Mouse (Mus musculus) heart, embryonic 14.5 days (tissue): ENCODE measurements around the gene Gpd1l. TPM values are rescaled to one million over a fixed set of nuclear protein-coding genes. Genes with fewer than 3 reads are reported as not detected.
A peak's percentile ranks its signal among the peaks of the same experiment; 100 is the strongest.

Source experiments
- ATAC-seq: fragments of 200-750 bp; cut with Nextera tagmentation; 2 replicates; pipeline ENCODE4 v1.8.0; 2017; ENCODE audit warnings: low read depth, moderate TSS enrichment; ENCODE audit not compliant: insufficient number of reproducible peaks, insufficient read depth, low FRiP score
- H3K27ac ChIP-seq, 2 experiments: fragments of 200-500 bp in 1 of 2; fragments of 300-500 bp in 1 of 2; sonication (generic) in 1 of 2; replicated peaks in 1 of 2; 2 replicates each; pipeline ENCODE4 v1.5.1; 2012 to 2014; ENCODE audit warnings: low read depth in 2 of 2, low read length in 2 of 2, control low read depth in 1 of 2, mild to moderate bottlenecking in 1 of 2, mixed read lengths in 1 of 2; ENCODE audit not compliant: control insufficient read depth in 1 of 2, insufficient read depth in 1 of 2
- H3K27me3 ChIP-seq: fragments of 300-500 bp; sonication (generic); 2 replicates; pipeline ENCODE4 v1.6.1; 2014; ENCODE audit warnings: mild to moderate bottlenecking, low read length, control low read depth; ENCODE audit not compliant: control insufficient read depth, insufficient read depth
- H3K36me3 ChIP-seq: fragments of 300-500 bp; sonication (generic); 2 replicates; pipeline ENCODE4 v1.6.1; 2014; ENCODE audit warnings: mild to moderate bottlenecking, control low read depth, low read length, mixed read lengths; ENCODE audit not compliant: control insufficient read depth, insufficient read depth
- H3K4me1 ChIP-seq, 2 experiments: fragments of 200-500 bp in 1 of 2; fragments of 300-500 bp in 1 of 2; sonication (generic) in 1 of 2; 2 replicates each; pipeline ENCODE4 v1.6.1; 2012 to 2014; ENCODE audit warnings: low read length in 2 of 2, control low read depth in 1 of 2, mixed read lengths in 1 of 2; ENCODE audit not compliant: control insufficient read depth in 2 of 2, insufficient read depth in 2 of 2
- H3K4me2 ChIP-seq: fragments of 300-500 bp; sonication (generic); 2 replicates; pipeline ENCODE4 v1.6.1; 2014; ENCODE audit warnings: mild to moderate bottlenecking, low read length
- H3K4me3 ChIP-seq, 2 experiments: fragments of 200-500 bp in 1 of 2; fragments of 300-500 bp in 1 of 2; sonication (generic) in 1 of 2; 2 replicates each; pipeline ENCODE4 v1.5.1; 2012 to 2014; ENCODE audit warnings: low read length in 2 of 2, mild to moderate bottlenecking in 2 of 2, control low read depth in 1 of 2, low read depth in 1 of 2, moderate library complexity in 1 of 2; ENCODE audit not compliant: control insufficient read depth in 1 of 2, insufficient read depth in 1 of 2
- H3K9ac ChIP-seq: fragments of 300-500 bp; sonication (generic); 2 replicates; pipeline ENCODE4 v1.6.1; 2014; ENCODE audit warnings: mild to moderate bottlenecking, low read length
- H3K9me3 ChIP-seq: fragments of 300-500 bp; sonication (generic); 2 replicates; pipeline ENCODE4 v1.6.1; 2016; ENCODE audit warnings: low read length, control low read depth; ENCODE audit not compliant: control insufficient read depth
- WGBS: fragments of 180-500 bp; shearing (Covaris S2); extraction: QIAGEN DNeasy Blood & Tissue Kit; methylation state at CpG from one replicate; pipeline ENCODE4 v1.1.7; 2014; 5-methylcytosine and 5-hydroxymethylcytosine counted together
- polyA plus RNA-seq: library from polyadenylated mRNA; unstranded; fragments of >200 nt; fragmentation: Nextera tagmentation; extraction: Ambion mirVana; gene quantifications from 2 replicates; pipeline ENCODE4 v1.2.1, GENCODE M21; 2014

Gene Gpd1l
- polyA plus RNA-seq, 1 experiment from 2014 or later: 14.6 TPM

DNA sequence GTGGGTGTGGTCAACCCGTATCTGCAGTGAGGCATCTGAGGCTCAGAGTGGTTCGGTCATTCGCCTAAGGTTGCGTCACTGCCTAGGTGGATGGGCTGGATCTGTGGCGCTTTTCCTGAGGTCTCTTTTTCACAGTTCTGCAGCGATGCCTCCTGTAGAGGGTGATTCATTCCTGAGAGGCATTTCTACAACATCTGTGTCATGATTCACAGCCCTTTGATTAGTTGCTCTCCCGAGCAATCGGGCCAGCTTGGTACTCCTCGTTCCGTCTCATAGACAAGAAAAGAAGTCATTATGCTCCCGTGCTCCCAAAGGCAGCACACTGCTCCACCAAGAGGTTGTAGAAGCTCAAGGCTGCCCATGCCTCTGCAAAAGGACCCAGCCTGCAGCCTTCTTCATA is 78.5 kb downstream of the Gpd1l start:
- no peaks in the 10 kb centered on the region for H3K9me3 ChIP-seq
- ATAC-seq: no peak
- H3K4me2 ChIP-seq: no peak overlapping the region
- no peaks in the 10 kb centered on the region for H3K36me3 ChIP-seq
- 51% methylated on average over 11 of the region's 11 CpGs for WGBS
- H3K27ac ChIP-seq: no peak overlapping the region
- no peaks in the 10 kb centered on the region for H3K4me1 ChIP-seq
- no peak overlapping the region for H3K9ac ChIP-seq
- no peak overlapping the region for H3K4me3 ChIP-seq
- no peaks in the 10 kb centered on the region; the same call in 1 of the 2 replicates for H3K27me3 ChIP-seq

DNA sequence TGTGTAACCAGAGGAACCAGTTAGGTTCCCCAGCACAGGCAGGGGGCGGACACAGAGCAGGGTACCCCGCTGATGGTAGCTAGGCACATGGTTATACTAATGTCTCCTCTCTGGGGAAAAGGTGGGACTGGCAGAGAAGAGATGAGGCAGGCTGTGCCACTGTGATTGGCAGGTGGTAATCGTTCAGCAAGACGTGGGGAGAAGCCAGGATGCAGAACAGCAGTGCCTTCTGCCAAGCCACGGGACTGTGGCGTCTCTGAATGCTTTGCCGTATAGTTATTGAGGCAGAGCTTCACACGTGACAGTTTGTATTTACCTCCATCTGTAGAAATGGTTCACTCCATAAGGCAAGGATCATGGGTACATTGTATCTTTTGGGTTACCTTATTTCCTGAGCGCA is 79.1 kb downstream of the Gpd1l start:
- Histone ChIP-seq H3K9me3 (no peaks in the 10 kb centered on the region), H3K36me3 (no peaks in the 10 kb centered on the region), H3K4me2 (no peak overlapping the region), H3K4me3 (no peak overlapping the region), H3K27ac (no peak overlapping the region), H3K4me1 (no peaks in the 10 kb centered on the region), H3K9ac (no peak overlapping the region), H3K27me3 (no peaks in the 10 kb centered on the region; the same call in 1 of the 2 replicates)
- ATAC-seq: no peak
- WGBS: 63% methylated on average over 9 of the region's 9 CpGs

DNA sequence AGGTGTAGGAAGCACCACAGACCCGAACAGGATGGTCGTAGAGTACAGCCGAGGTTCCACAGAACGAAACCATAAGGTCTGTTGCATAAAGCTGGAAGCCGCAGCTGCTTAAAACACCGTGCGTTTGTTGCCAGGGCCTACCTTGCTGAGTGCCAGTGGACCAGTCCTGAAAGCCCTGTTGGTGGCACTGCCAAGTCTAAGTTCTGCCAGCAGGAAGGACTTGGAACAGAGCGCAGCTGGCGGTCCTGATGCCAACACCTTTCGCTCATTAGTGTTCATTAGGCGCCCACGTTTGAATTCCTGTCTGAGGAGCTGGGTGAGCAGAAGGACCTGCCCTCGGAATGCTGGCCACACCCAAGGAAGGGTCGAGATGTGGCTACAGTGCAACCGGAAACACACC is 80.5 kb downstream of the Gpd1l start:
- Histone ChIP-seq H3K4me3 (no peak overlapping the region), H3K27me3 (no peaks in the 10 kb centered on the region; the same call in 1 of the 2 replicates), H3K9ac (no peak overlapping the region), H3K4me1 (no peaks in the 10 kb centered on the region), H3K36me3 (no peaks in the 10 kb centered on the region), H3K9me3 (no peaks in the 10 kb centered on the region), H3K27ac (no peak overlapping the region), H3K4me2 (no peak overlapping the region)
- ATAC-seq: no peak
- WGBS: 87% methylated on average over 15 of the region's 15 CpGs

DNA sequence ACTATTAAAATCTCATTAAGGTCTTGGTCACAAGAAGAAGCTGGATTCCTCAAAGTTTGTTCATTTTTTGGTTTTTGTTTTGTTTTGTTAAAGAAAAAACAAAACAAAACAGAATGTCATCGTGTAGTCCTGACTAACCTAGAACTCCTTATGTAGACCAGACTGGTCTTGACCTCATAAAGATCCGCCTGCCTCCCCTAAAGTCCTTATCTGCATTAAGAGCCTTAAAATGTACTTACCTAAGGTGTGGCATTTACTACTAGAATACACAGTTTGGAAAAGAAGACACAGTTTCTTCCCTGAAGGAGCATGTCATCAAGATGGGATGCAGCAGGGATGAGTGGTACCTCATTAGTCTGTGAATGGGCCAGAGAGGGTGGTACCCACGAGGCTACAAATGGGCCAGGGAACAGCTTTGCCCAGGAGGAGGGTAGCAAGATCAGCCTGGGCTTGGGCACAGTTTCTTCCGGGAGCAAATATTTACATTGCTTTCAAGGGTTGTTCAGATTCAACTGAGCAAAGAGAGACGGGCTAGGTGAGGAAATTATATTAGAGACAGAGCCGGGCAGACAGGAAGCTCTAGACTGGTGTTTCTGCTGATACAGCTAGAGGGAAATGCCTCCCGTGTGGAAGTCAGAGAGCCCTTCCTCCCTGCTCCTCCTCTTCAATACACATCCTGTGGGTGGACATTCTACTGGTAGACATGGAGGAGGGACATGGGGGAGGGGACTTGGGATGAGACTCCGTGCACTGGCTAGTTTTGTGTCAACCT is 82.2 kb downstream of the Gpd1l start:
- Histone ChIP-seq H3K27ac (no peak overlapping the region), H3K9me3 (no peaks in the 10 kb centered on the region), H3K9ac (no peak overlapping the region), H3K4me3 (no peak overlapping the region), H3K4me1 (no peaks in the 10 kb centered on the region), H3K4me2 (no peak overlapping the region), H3K27me3 (no peaks in the 10 kb centered on the region; the same call in 1 of the 2 replicates), H3K36me3 (no peaks in the 10 kb centered on the region)
- 54% methylated on average over 8 of the region's 8 CpGs for WGBS
- peak; percentile 47; the same call in 1 of the 2 replicates for ATAC-seq

Other genes starting within 250 kb of the Gpd1l start
- 80.1 and 82.5 TPM in 2 replicates for gene Dync1li1, start 245.2 kb downstream of the Gpd1l start, polyA plus RNA-seq
- 41.9 and 45.2 TPM in 2 replicates for gene Cmtm6, start 202.9 kb downstream of the Gpd1l start, polyA plus RNA-seq
- 85.2 and 122 TPM in 2 replicates for gene Cmtm7, start 152.1 kb downstream of the Gpd1l start, polyA plus RNA-seq
- 14.9 and 15.1 TPM in 2 replicates for gene Cmtm8, start 89.8 kb downstream of the Gpd1l start, polyA plus RNA-seq
- gene Osbpl10, start 44.6 kb upstream of the Gpd1l start, polyA plus RNA-seq: 0.96 and 2.2 TPM in 2 replicates
- 308 and 312 TPM in 2 replicates for gene Rps27rt, start 48.8 kb upstream of the Gpd1l start, polyA plus RNA-seq